Mouse (Mus musculus) heart, adult 18-20 months (tissue): Measurements from ENCODE around the gene 4931406C07Rik. TPM values are rescaled to one million over a fixed set of nuclear protein-coding genes. Genes with fewer than 3 reads are reported as not detected.

Source experiments
- DNase-seq, 2 experiments: peaks; one replicate each; pipeline ENCODE4 v3.0.0; 2021 to 2022; ENCODE audit warnings: mixed read lengths in 1 of 2
- total RNA-seq, 2 experiments: library from RNA; stranded (reverse); gene quantifications; 2 replicates each; pipeline ENCODE4 v1.2.3; 2021

Gene 4931406C07Rik
- total RNA-seq, 2 experiments from 2014 or later: 4.2 to 11.9 TPM

DNA sequence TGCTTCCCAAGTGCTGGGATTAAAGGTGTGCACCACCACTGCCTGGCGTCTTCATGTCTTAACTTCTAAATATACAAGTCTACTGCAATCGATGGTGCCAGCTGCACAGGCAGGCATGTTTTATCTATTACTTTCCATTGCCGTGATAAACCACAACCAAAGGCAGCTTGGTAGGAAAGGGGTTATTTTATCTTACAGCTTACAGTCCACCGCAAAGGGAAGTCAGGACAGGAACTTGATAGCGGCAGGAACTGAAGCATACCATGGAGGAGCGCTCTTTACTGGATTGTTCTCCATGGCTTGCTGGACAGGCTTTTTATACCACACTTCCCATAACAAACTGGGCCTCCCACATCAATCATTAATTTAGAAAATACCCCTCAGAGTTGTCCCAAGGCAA lies 17.0 kb downstream of the 4931406C07Rik start:
- DNase-seq: no peak

- no peak for DNase-seq
Measured at GRCm38 (mm10) chr9:15288402-15288801, 17.8 kb downstream of the 4931406C07Rik start.

DNA sequence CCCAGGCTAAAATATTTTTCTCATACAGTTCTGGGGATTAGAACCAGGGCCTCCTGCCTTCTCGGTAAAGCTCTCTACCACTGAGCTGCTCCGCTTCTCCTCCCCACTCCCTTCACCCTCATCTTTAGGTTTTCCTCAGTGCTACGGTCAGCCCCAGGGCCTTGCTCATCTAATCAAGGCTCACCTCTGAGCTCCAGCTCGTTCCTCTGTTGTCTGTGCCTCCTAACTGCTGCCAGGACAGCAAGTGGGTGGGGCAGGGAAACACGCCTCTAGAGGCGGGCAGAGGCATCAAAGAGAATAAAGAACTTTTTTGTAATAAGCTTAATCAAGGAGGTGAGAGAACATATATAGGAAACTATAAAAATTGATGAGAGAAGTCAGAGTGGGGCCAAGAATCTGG lies 18.4 kb downstream of the 4931406C07Rik start:
- DNase-seq: no peak

- DNase-seq: no peak
Measured at GRCm38 (mm10) chr9:15285443-15285842, 20.8 kb downstream of the 4931406C07Rik start.

DNA sequence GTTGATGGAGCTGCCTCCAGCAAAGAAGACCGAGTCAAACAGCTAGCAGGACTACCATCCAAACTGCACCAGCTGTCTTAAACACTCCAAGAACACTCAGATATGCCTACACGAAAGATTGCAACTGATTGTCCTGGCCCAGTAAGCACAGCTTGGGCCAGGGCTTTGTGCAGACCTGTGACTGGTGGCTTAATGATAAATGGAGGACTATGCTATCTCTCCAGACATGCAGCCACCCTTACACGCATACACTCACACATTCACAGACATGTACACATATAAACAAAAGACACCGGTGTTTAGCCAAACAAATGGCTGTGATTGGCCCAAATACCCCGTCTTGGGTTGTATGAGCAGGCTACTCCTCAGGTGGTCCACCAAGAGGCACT lies 25.8 kb downstream of the 4931406C07Rik start:
- DNase-seq: no peak

DNA sequence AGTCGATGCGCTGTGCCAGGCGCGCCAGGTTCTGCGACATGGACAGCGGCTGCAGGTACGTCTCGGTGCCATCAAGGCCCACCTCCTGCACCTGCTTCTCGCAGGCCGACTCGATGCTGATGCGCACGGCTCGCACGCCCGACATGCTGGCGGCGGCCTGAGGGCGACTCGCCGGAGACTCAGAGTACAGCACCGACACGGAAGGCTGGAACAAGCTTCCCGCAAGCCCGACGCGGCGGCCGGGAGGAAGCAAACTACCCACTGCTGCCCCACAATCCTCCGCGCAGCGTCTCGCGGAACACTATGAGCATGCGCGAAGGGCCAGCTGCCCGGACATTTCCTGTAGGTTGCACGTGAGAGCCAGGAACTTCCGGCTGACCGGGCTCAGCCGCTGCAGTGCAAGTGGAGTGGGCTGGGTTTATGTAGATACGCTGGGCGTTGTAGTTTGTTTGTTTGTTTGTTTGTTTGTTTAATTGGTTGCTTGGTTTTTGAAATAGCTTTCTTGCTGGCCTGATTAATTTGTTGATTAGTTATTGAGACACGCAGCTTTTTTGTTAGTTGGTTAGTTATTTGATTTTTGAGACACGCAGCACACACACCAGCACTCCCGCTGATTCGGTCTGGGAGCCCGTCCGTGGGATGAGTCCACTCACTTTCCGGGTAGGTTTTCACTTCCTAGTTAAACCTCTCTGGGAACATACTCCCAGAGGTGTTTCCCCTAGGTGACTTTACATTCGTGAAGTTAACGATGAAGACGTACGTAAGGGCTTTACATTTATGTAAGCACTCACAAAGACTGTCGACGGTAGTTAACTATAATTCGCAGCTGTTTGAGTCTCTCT lies 26.4 kb downstream of the 4931406C07Rik start, which contains the start of gene Med17:
Med17 (minus strand) TSS at position 283 of the 842 bp plus-strand sequence.
- peak; percentile 96 for DNase-seq

- DNase-seq: no peak
Measured at GRCm38 (mm10) chr9:15279139-15279648, 27.1 kb downstream of the 4931406C07Rik start.

GRCm38 (mm10) chr9:15278343-15278742 lies 27.9 kb downstream of the 4931406C07Rik start:
- no peak for DNase-seq

DNA sequence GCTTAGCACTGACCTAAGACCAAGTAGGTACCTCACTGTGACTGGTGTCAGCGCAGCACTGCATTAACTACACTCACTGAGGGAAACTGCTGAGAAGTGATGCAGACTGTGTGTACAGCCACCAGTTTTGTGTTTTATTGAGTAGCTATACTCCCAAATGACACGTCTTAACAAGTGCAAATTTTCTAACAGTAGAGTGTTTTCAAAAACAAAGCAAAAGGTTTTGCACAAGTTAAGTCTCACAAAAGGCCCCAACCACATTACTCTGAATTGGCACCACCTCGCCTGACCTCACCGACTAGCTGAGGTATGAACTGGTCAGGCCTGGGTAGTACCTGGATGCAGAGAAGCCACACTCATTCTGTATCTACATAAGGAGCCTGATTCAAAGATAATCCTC lies 29.4 kb downstream of the 4931406C07Rik start:
- no peak for DNase-seq

GRCm38 (mm10) chr9:15273981-15274380 lies 32.3 kb downstream of the 4931406C07Rik start:
- no peak for DNase-seq

GRCm38 (mm10) chr9:15263487-15263886 lies 42.8 kb downstream of the 4931406C07Rik start:
- DNase-seq: no peak

DNA sequence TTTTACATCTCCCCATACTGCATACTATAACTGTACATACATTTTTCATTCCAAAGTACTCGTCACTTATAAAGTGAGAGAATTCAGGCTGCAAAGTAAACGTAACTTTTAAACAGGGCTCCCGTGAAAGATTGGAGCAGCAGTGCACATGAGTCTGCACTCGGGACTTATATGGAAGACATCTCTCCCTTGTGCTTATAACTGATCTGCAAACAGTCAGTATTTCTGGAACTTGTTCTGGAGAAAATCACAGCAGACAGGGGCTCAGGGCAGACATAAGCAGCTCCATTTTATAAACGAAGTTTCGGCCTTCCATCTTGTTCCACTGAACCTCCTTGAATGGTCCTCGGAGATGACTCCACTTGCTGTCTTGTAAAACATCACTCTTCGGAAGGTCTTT lies 44.3 kb downstream of the 4931406C07Rik start:
- DNase-seq: no peak

- DNase-seq: no peak
Measured at GRCm38 (mm10) chr9:15256214-15256613, 50.0 kb downstream of the 4931406C07Rik start.

- DNase-seq: no peak
Measured at GRCm38 (mm10) chr9:15254501-15254900, 51.7 kb downstream of the 4931406C07Rik start.

GRCm38 (mm10) chr9:15252196-15252595 lies 54.1 kb downstream of the 4931406C07Rik start:
- no peak for DNase-seq

DNA sequence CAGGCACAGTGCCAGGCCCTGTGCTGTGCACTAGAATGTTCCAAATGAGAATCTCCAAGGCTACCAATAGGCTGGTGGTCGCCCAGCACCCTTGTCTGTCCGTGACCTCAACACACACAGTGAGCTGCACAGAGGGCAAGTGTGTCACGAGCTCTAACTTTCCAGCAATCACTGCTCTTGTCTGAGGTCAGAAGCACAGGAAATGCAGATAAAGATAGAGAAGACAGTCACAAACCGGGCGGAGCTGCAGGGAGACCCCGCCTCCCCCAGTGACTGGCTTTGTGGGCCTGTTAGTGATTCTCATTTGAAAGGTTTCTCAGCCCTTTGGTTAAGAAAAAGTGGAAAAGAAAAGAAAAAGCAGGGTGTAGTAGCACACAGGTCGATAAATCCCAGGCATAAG lies 55.9 kb downstream of the 4931406C07Rik start:
- no peak for DNase-seq

- no peak for DNase-seq
Measured at GRCm38 (mm10) chr9:15245319-15246075, 60.8 kb downstream of the 4931406C07Rik start.

DNA sequence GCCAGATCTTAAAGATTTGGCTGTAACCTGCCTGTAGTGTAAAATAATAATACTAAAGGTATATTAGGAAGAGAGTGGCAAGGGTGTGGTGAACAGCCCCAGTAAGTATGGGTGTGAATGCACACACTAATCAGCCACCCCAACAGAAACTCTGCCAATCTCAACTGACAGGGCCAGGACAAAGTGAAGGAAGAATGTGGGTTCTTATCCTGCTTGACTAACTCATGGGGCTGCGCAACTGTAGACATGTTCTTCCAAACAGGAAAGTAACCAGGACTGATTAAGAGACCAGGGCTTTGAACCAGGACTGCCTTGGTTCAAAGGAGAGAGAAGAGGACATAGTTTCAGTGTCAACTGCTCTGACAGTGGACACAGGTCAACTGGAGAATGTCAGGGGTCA lies 64.1 kb downstream of the 4931406C07Rik start:
- no peak for DNase-seq

DNA sequence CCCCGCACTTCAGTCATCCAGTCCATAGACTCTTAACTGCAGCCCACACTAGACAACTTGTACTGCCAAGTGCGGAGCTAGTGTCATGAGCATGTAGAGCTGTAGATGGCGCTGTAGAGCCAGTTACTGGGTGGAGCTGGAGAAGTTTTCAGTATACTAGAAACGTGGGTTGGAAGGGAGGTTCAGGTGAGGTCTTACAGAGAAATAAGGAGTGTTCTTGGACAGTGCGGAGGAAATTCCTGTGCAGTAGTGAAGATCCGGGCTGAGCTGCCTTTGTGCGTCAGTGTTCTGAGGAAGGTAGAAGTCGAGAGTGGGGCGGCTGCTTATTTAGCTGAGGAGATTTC lies 64.7 kb downstream of the 4931406C07Rik start:
- DNase-seq: peak; percentile 31 to 61

DNA sequence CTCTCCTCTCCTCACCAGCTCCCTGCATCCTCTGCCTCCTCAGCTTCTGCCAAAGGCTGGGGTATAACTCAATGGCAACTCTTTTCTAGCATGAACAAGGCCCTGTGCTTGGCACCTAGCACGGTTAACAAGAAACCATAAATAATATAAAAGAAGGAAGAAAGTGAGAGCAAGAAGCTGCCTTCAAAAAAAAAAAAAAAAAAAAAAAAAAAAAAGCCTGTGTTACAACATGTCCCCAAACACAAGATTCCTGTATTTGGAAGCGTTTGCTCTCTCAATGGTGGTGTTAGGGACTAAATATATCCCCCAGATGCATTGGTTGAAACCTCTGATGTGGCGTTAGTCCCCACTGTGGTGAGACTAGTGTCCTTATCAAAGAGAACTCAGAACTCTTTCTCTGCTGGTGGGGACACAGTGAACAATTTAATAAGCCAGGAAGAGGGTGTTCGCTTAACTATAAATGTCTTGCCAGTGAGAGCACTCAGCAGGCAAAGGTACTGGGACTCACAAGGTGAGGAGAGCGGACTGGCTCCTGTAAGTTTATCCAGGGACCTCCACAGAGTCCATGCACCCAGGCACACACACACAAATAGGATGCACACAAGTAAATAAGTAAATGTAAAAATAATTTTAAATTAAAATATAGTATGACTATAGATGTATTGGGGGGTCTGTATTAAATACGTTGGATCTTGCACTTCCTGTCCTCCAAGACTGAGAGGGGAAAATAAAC lies 65.2 kb downstream of the 4931406C07Rik start:
- DNase-seq: no peak

DNA sequence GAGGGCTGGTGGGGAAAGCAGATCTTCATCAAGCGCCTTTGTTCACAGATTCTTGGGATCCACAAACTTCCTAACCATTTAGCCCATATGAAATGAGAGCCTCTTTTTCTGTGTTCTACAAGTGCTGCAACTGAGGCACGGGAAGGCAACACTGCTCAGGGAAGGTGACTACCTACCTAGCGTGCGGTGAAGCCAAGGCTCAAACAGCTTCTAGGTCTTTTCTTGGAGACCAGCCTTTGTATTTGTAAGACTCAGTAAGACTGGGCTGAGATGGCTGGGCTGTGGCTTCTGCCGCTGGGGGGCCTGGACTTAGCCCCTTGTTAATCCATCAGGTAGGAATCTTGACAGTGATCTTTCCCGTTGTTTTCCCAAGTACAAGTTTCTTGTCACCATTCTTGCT lies 66.2 kb downstream of the 4931406C07Rik start:
- no peak for DNase-seq
